Mouse (Mus musculus) embryonic fibroblast, embryonic 13.5 days (primary cell): ENCODE data around the gene Slc30a1.

Experiments used
- CTCF ChIP-seq: IDR thresholded peaks from 2 replicates; pipeline ENCODE4 v1.5.1; 2011; ENCODE audit warnings: mild to moderate bottlenecking, control low read depth, low read length, moderate library complexity, borderline replicate concordance; ENCODE audit not compliant: insufficient read depth
- POLR2A ChIP-seq: IDR thresholded peaks from 2 replicates; pipeline ENCODE4 v1.6.1; 2011; ENCODE audit warnings: low read depth, mild to moderate bottlenecking, control low read depth, low read length, moderate library complexity

DNA sequence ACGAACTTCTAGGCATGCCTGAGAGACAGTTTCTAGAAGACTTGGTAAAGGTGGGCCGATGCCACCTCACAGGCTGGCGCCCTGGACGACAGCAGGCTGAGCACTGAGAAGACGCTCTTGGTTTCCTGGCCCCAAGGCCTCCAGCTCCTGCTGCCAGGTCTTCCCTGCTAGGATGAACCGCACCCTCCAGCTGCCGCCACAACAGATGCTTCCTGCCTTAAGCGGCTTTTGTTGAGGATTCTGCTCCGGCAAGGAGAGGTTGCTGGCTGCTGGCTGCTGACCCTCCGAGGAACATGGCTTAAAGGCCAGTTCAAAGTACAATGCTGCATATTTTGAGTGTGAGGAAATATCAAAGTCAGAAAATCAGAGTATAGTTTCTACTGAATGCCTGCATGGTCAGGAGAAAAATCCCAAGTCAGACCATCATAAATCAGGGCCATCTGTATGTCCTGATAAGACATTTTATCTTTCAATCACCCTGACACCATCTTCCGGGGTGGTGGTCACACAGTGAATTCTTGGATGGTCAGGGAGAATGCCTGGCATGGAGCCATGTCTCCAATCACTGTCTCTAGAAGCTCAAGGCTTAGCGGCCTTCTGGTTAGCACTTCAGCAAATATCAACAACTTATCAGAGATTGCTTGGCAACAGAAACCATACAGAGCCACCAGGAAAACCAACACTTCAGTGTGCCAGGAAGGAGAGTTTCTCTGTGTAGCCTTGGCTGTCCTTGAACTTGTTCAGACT, 9.6 kb upstream of the Slc30a1 start:
- TF ChIP-seq CTCF = no peak
- TF ChIP-seq POLR2A = no peak
